Mouse (Mus musculus) erythroblast, embryonic 14.5 days (primary cell): ENCODE data around the gene Gm10334. TPM values are rescaled to one million over a fixed set of nuclear protein-coding genes. Genes with fewer than 3 reads are reported as not detected.
"Not testable (repeated sequence)": the region's sequence is repeated elsewhere in the genome, so short reads cannot be mapped to it uniquely, and the experiment has no call there.

Experiments
- H3K27me3 ChIP-seq: 2 replicates; pipeline ENCODE4 v1.6.1; 2012; ENCODE audit warnings: inconsistent platforms; ENCODE audit not compliant: control insufficient read depth
- H3K36me3 ChIP-seq: 2 replicates; pipeline ENCODE4 v1.6.1; 2012; ENCODE audit warnings: mild to moderate bottlenecking, inconsistent platforms; ENCODE audit not compliant: control insufficient read depth
- H3K4me1 ChIP-seq: 2 replicates; pipeline ENCODE4 v1.6.1; 2012; ENCODE audit warnings: inconsistent platforms; ENCODE audit not compliant: control insufficient read depth
- H3K4me3 ChIP-seq: replicated peaks from 2 replicates; pipeline ENCODE3; 2012; ENCODE audit warnings: moderate library complexity, mild to moderate bottlenecking, inconsistent platforms
- H3K9me3 ChIP-seq: 2 replicates; pipeline ENCODE4 v1.6.1; 2012; ENCODE audit warnings: low read length, inconsistent platforms, mixed read lengths; ENCODE audit not compliant: control insufficient read depth
- polyA plus RNA-seq: library from polyadenylated mRNA; stranded (reverse); fragments of >175 nt; gene quantifications from 2 replicates; pipeline ENCODE4 v1.2.3, GENCODE M21; 2012

The Gm10334 gene
- not detected in 2 replicates for polyA plus RNA-seq

DNA sequence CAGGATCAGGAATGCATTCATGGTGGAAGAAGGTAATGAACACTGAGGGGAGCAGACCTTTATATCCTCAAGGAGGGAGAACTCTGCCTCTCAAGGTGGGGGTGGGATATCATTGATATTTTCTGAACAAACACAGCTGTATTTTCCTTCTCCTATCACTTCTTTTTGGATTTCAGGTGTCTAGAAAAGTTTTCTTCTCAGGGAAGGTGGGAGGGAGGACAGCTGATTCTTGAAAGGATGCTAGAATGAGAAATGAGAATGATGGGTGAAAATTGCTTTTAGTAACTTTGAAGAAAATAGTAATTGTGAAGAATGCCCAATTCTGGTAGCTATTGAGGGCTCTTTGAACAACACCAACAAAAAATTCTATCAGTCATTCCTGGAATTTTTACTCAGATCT lies at the start of gene Gm10334:
Gene Gm10334, minus strand, starts transcription at position 101 of the 400 bp plus-strand sequence.
- not testable (repeated sequence) for H3K4me3 ChIP-seq, H3K4me1 ChIP-seq, H3K27me3 ChIP-seq, H3K9me3 ChIP-seq, H3K36me3 ChIP-seq

DNA sequence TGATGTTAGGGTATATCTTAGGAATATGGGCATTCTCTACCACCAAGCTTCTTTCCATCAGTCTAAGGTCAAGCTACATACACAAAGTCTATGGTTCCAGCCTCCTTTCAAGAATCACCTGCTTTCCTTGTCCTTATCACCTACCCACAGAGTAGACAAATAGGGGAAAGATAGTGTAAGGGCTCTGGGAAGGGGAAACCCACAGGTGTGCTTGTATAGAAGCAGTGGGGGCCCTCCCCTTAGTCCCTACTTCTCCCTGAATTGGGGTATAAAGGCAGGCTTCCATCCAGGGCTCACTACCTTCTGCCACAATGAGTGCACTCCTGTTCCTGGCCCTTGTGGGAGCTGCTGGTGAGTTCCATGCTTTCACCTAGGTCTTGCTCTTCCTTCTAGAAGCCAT lies 12.7 kb upstream of the Gm10334 start, which contains the start of gene Prss1:
Gene Prss1, plus strand, starts transcription at position 301 of the 400 bp plus-strand sequence.
- not testable (repeated sequence) for H3K4me3 ChIP-seq, H3K27me3 ChIP-seq, H3K9me3 ChIP-seq, H3K36me3 ChIP-seq, H3K4me1 ChIP-seq

DNA sequence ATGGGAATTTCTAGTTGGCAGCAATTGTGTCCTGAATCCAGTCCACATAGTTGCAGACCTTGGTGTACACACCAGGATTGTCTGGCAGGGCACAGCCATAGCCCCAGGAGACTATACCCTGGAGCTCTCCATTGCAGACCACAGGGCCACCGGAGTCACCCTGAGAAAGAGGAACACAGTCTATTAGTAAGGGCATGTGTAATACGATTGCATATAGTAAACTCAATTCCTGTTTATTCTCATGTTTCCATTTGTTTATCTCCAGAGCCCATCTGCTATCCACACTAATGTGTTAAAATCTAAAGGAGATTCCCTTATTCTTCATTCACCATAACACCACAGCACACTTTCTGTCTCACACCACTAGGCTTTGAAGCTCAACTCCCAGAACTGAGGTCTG lies 3.7 kb downstream of the Gm10334 start:
- not testable (repeated sequence) for H3K36me3 ChIP-seq, H3K9me3 ChIP-seq, H3K4me1 ChIP-seq, H3K4me3 ChIP-seq, H3K27me3 ChIP-seq

Other genes starting within 250 kb of the Gm10334 start
- gene Try4, start 143.9 kb downstream of the Gm10334 start, polyA plus RNA-seq: not detected in 2 replicates
- not detected in 2 replicates for gene Try5, start 129.3 kb downstream of the Gm10334 start, polyA plus RNA-seq
- gene Try10, start 92.0 kb downstream of the Gm10334 start, polyA plus RNA-seq: not detected in 2 replicates
- gene Prss3, start 68.5 kb downstream of the Gm10334 start, polyA plus RNA-seq: not detected in 2 replicates
- gene Gm5771, start 53.8 kb downstream of the Gm10334 start, polyA plus RNA-seq: not detected in 2 replicates
- gene Prss1, start 12.8 kb upstream of the Gm10334 start, polyA plus RNA-seq: not detected in 2 replicates
- not detected in 2 replicates for gene Prss2, start 75.6 kb upstream of the Gm10334 start, polyA plus RNA-seq
- gene Ephb6, start 159.3 kb upstream of the Gm10334 start, polyA plus RNA-seq: 0.10 TPM in 1 of 2 replicates, not detected in the other
- 0.04 TPM in 1 of 2 replicates, not detected in the other for gene Trpv6, start 190.3 kb upstream of the Gm10334 start, polyA plus RNA-seq
- gene Trpv5, start 234.6 kb upstream of the Gm10334 start, polyA plus RNA-seq: 0.01 TPM in 1 of 2 replicates, not detected in the other
- not detected in 2 replicates for gene Llcfc1, start 238.3 kb upstream of the Gm10334 start, polyA plus RNA-seq